Mouse (Mus musculus): ENCODE results near the gene Map3k14. TPM values are rescaled to one million over a fixed set of nuclear protein-coding genes. Genes with fewer than 3 reads are reported as not detected.

The Map3k14 gene
- polyA plus RNA-seq, 1 experiment from 2014 or later: 5.6 TPM

DNA sequence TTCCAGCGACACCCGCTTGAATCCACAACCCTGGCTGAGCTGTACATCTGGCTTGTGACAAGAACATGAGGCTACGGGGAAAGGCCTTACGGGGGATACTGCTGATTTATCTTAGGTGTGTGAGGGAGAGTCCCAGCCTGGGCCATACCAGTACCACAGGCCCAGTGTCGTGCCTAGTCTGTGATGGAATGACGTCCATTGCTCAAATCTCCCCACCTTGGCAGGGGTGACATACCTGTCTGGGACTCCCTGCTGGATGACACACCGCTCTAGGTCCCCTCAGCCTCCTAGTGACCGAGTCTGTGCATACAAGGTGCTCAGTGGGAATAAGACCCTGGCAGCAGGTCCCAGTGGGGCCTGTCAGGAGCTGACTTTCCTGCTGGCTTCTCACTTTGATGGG, 88.5 kb downstream of the Map3k14 start:
- no peak for ATAC-seq (ENCODE audit: insufficient number of reproducible peaks, insufficient read depth, low FRiP score, low read depth)
- 84% methylated on average over 8 of the region's 8 CpGs for WGBS
- H3K4me2 ChIP-seq (replicated peaks; ENCODE audit: low read depth, low read length): no peak overlapping the region
- no peak overlapping the region for H3K9ac ChIP-seq (replicated peaks; ENCODE audit: low read depth, low read length)
- H3K27ac ChIP-seq (ENCODE audit: low read length): no peak overlapping the region
- H3K4me1 ChIP-seq (ENCODE audit: control insufficient read depth, insufficient read depth, low read length): no peaks in the 10 kb centered on the region
- H3K36me3 ChIP-seq (ENCODE audit: control insufficient read depth, insufficient read depth, low read length): no peaks in the 10 kb centered on the region
- H3K4me3 ChIP-seq (ENCODE audit: low read depth, low read length): no peak overlapping the region
- H3K9me3 ChIP-seq (ENCODE audit: control insufficient read depth, low read depth, low read length): no peaks in the 10 kb centered on the region
- H3K27me3 ChIP-seq (ENCODE audit: control insufficient read depth, insufficient read depth, low read length): no peaks in the 10 kb centered on the region

DNA sequence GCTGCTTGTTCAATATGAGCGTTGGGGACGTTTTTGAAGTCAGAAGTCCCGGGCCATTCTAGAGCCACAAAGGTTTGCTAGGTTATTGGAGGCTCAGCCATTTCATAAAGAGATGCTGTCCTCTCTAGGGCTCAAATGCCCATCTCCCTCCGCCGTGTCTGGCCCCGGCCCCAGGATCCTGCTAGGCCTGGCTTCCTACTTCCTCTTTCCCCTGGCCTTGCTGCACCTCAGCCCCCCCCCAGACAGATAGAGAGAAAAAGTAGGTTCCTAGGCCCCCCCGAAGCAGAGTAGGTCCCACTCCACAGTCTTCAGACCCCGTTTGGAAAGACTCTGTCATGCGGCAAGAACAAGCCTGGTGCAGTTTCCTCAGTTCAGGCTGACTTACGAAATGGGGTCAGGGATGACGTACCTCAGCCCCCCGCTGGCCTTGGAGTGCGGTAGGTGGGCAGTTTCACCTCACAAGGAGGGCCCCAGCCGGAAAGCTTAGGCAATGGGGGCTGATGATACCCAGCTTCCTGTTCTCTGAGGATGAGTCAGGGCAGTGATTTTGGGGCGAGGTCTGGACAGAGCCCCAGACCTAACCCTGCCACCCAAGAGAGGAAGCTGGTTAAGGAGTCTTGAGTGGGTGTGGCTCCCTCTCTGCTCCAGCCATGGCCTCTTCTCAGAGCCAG, 89.3 kb downstream of the Map3k14 start:
- H3K4me2 ChIP-seq (replicated peaks; ENCODE audit: low read depth, low read length): no peak overlapping the region
- H3K36me3 ChIP-seq (ENCODE audit: control insufficient read depth, insufficient read depth, low read length): no peaks in the 10 kb centered on the region
- no peak overlapping the region for H3K9ac ChIP-seq (replicated peaks; ENCODE audit: low read depth, low read length)
- H3K4me1 ChIP-seq (ENCODE audit: control insufficient read depth, insufficient read depth, low read length): no peaks in the 10 kb centered on the region
- 80% methylated on average over 15 of the region's 15 CpGs for WGBS
- H3K27ac ChIP-seq (ENCODE audit: low read length): no peak overlapping the region
- H3K27me3 ChIP-seq (ENCODE audit: control insufficient read depth, insufficient read depth, low read length): 0 out of 2 replicates have a peak, but pooled peaks cover 3% of the 10 kb centered on the region
- ATAC-seq (ENCODE audit: insufficient number of reproducible peaks, insufficient read depth, low FRiP score, low read depth): no peak
- H3K4me3 ChIP-seq (ENCODE audit: low read depth, low read length): no peak overlapping the region
- no peaks in the 10 kb centered on the region for H3K9me3 ChIP-seq (ENCODE audit: control insufficient read depth, low read depth, low read length)

DNA sequence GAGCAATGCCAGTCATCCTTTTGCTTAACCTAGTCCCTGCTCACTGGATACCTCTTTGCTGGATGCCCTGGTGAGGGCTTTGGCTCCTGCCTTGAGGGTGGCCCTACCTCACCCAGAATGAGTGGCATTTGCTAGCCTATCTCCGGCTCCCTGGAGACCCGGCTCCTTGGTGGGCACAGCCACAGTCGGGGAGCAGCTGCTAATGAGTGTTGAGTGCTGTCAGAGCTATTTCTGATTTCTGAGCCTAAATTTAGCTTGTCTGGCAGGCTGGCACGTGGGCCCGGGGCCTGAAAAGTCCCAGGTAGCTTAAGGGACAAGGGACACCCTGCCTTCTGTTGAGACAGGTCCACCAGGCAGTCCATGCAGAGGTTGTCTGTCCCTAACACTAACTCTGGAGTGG, 90.1 kb downstream of the Map3k14 start:
- 81% methylated on average over 5 of the region's 5 CpGs for WGBS
- peaks cover 9% of the 10 kb centered on the region; the same call in 1 of the 2 replicates for H3K27me3 ChIP-seq (ENCODE audit: control insufficient read depth, insufficient read depth, low read length)

DNA sequence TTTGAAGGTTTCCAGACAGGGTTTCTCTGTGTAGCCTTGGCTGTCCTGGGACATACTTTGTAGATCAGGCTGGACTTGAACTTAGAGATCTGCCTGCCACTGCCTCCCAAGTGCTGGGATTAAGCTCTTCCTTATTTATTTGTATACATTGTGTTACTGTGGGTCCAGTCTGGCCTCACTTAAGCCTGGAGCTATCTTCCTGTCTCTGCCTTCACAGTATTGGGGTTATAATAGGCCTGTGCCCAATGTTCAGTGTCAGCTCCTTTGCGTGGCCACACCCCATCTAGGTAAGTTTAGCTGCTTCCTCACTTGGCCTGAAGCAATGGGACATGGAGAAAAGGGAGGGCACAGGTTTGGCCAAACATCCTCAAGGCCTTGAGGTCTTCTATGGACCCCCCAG, 90.8 kb downstream of the Map3k14 start:
- Histone ChIP-seq H3K4me1 (ENCODE audit: control insufficient read depth, insufficient read depth, low read length) (no peaks in the 10 kb centered on the region), H3K27ac (ENCODE audit: low read length) (no peak overlapping the region), H3K4me3 (ENCODE audit: low read depth, low read length) (no peak overlapping the region), H3K9ac (replicated peaks; ENCODE audit: low read depth, low read length) (no peak overlapping the region), H3K27me3 (ENCODE audit: control insufficient read depth, insufficient read depth, low read length) (peaks cover 16% of the 10 kb centered on the region; the same call in 1 of the 2 replicates), H3K4me2 (replicated peaks; ENCODE audit: low read depth, low read length) (no peak overlapping the region), H3K9me3 (ENCODE audit: control insufficient read depth, low read depth, low read length) (no peaks in the 10 kb centered on the region), H3K36me3 (ENCODE audit: control insufficient read depth, insufficient read depth, low read length) (no peaks in the 10 kb centered on the region)
- WGBS: 92% methylated on average over 1 of the region's 1 CpGs
- ATAC-seq (ENCODE audit: insufficient number of reproducible peaks, insufficient read depth, low FRiP score, low read depth): no peak

More for the DNA sequence above, 90.1 kb downstream of the Map3k14 start:
- Histone ChIP-seq H3K4me1 (ENCODE audit: control insufficient read depth, insufficient read depth, low read length) (no peaks in the 10 kb centered on the region), H3K9ac (replicated peaks; ENCODE audit: low read depth, low read length) (no peak overlapping the region), H3K36me3 (ENCODE audit: control insufficient read depth, insufficient read depth, low read length) (no peaks in the 10 kb centered on the region), H3K4me3 (ENCODE audit: low read depth, low read length) (no peak overlapping the region), H3K27ac (ENCODE audit: low read length) (no peak overlapping the region), H3K9me3 (ENCODE audit: control insufficient read depth, low read depth, low read length) (no peaks in the 10 kb centered on the region), H3K4me2 (replicated peaks; ENCODE audit: low read depth, low read length) (no peak overlapping the region)
- ATAC-seq (ENCODE audit: insufficient number of reproducible peaks, insufficient read depth, low FRiP score, low read depth): no peak

DNA sequence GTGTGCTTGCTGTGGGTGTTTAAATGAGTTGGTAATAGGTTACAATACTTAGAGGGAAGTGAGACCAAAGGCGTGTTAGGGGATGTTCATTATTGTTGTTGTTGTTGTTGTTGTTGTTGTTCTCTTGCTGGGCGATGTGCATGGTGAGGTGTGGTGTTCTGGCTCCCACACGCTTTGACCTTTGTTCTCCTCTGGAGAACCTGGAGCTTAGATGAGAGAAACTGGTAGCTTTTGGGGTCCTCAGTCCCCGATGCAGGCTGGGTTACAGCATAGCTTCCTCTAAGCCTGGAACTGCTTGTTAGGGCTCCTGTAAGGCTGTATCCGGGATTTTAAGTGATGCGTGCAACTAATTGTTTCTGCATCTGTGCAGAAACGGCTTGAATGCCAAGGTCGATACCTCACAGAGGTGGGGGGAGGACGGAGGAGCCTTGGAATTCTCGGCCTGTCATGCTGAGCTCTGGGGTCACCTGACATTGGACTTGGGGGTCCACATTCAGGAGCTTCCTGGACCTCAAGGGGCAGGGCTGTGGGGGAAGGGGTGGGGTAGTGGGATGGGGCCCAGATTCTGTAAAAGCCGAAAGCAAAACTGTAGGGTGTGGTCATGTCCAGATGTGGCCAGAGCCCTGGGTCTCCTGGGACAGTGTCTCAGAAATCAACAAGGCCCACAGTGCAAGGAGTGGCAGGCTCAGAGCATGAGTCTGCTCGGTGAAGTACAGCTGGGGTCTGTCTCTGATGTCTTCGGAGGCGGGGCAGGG, 91.4 kb downstream of the Map3k14 start:
- Histone ChIP-seq H3K9ac (replicated peaks; ENCODE audit: low read depth, low read length) (no peak overlapping the region), H3K27me3 (ENCODE audit: control insufficient read depth, insufficient read depth, low read length) (peaks cover 16% of the 10 kb centered on the region; the same call in 1 of the 2 replicates), H3K4me3 (ENCODE audit: low read depth, low read length) (no peak overlapping the region), H3K4me2 (replicated peaks; ENCODE audit: low read depth, low read length) (no peak overlapping the region), H3K27ac (ENCODE audit: low read length) (no peak overlapping the region), H3K4me1 (ENCODE audit: control insufficient read depth, insufficient read depth, low read length) (no peaks in the 10 kb centered on the region), H3K9me3 (ENCODE audit: control insufficient read depth, low read depth, low read length) (no peaks in the 10 kb centered on the region), H3K36me3 (ENCODE audit: control insufficient read depth, insufficient read depth, low read length) (no peaks in the 10 kb centered on the region)
- no peak for ATAC-seq (ENCODE audit: insufficient number of reproducible peaks, insufficient read depth, low FRiP score, low read depth)
- WGBS: 73% methylated on average over 14 of the region's 14 CpGs

DNA sequence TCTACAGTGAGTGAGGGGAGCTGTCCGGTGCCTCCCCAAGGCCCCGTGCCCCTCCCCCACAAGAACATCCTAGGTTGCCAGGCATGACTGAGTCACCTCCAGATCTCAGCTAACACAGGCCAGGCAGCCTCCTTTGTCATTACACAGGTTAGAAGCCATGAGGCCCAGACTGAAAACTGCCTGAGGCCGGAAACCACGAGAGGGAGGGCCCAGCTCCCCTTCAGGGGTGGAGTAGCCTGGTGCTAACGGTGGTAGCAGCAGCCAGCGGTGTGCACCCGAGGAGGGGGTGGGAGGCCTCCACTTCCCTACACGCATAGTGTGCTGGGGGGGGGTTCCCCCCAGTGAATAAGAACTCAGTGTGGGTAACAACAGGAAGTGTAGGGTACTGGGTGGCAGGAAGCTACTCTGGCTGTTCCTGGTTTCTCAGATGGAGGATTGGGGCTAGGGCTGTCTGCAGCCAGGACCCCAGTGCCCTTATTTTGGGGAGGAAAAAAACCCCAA, 92.3 kb downstream of the Map3k14 start:
- ATAC-seq (ENCODE audit: insufficient number of reproducible peaks, insufficient read depth, low FRiP score, low read depth): no peak
- Histone ChIP-seq H3K4me3 (ENCODE audit: low read depth, low read length) (no peak overlapping the region), H3K4me2 (replicated peaks; ENCODE audit: low read depth, low read length) (no peak overlapping the region), H3K9me3 (ENCODE audit: control insufficient read depth, low read depth, low read length) (no peaks in the 10 kb centered on the region), H3K27me3 (ENCODE audit: control insufficient read depth, insufficient read depth, low read length) (peaks cover 26% of the 10 kb centered on the region; the same call in 1 of the 2 replicates), H3K27ac (ENCODE audit: low read length) (no peak overlapping the region), H3K4me1 (ENCODE audit: control insufficient read depth, insufficient read depth, low read length) (0 out of 2 replicates have a peak, but pooled peaks cover 5% of the 10 kb centered on the region), H3K36me3 (ENCODE audit: control insufficient read depth, insufficient read depth, low read length) (no peaks in the 10 kb centered on the region), H3K9ac (replicated peaks; ENCODE audit: low read depth, low read length) (no peak overlapping the region)
- 53% methylated on average over 8 of the region's 8 CpGs for WGBS

DNA sequence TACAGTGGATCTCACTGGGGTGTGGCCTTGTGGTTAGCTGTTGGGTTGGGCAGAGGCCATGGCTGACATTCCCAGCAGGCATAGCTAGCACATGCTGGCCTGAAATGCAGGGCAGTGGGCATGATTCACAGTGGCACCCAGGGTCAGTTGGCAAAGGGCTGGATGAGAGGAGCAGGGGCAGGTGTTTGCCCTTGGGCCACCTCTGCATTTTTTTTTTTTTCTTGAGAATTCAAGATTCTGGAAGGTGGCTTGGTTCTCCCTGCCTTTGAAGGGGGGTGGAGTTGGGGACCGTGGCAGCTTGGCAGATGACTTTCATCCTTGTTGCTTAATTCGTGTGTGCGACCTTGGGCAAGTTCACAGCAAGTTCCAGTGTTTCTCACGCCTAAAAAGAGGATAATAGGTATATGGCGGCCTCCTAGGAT, 92.8 kb downstream of the Map3k14 start:
- Histone ChIP-seq H3K27me3 (ENCODE audit: control insufficient read depth, insufficient read depth, low read length) (peaks cover 31% of the 10 kb centered on the region; the same call in 1 of the 2 replicates), H3K9me3 (ENCODE audit: control insufficient read depth, low read depth, low read length) (no peaks in the 10 kb centered on the region), H3K36me3 (ENCODE audit: control insufficient read depth, insufficient read depth, low read length) (no peaks in the 10 kb centered on the region), H3K4me3 (ENCODE audit: low read depth, low read length) (no peak overlapping the region), H3K27ac (ENCODE audit: low read length) (no peak overlapping the region), H3K4me1 (ENCODE audit: control insufficient read depth, insufficient read depth, low read length) (0 out of 2 replicates have a peak, but pooled peaks cover 5% of the 10 kb centered on the region), H3K4me2 (replicated peaks; ENCODE audit: low read depth, low read length) (no peak overlapping the region), H3K9ac (replicated peaks; ENCODE audit: low read depth, low read length) (no peak overlapping the region)
- 76% methylated on average over 5 of the region's 5 CpGs for WGBS
- no peak for ATAC-seq (ENCODE audit: insufficient number of reproducible peaks, insufficient read depth, low FRiP score, low read depth)

DNA sequence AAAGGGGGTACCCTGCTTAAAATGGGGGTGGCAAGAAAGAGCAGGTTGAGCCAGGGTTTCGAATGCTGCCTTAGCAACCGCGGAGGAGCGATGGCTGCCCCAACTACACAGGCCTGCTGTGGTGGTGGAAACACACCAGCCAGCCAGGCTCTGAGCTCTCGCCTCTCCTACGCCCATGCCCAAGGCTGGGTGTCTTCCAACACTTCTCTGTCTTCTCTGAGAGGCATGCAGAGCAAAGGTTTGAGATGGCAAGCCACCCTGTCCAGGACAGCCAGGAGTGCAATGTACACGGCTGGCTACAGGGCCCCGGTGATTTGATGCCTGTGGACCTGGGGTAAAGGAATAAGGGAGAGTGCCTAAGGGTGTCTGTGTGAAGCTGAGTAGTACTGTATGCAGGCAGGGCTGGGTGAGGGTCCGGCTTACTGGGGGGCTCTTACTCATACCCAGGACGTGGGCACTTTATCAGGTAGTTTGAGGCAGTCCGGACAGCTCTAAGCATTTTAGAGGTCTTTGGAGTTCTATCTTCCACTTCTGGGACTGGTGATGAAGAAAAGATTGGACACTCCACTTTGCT, 93.4 kb downstream of the Map3k14 start:
- Histone ChIP-seq H3K9me3 (ENCODE audit: control insufficient read depth, low read depth, low read length) (no peaks in the 10 kb centered on the region), H3K4me1 (ENCODE audit: control insufficient read depth, insufficient read depth, low read length) (0 out of 2 replicates have a peak, but pooled peaks cover 5% of the 10 kb centered on the region), H3K27me3 (ENCODE audit: control insufficient read depth, insufficient read depth, low read length) (peaks cover 31% of the 10 kb centered on the region; the same call in 1 of the 2 replicates), H3K4me3 (ENCODE audit: low read depth, low read length) (no peak overlapping the region), H3K27ac (ENCODE audit: low read length) (no peak overlapping the region), H3K9ac (replicated peaks; ENCODE audit: low read depth, low read length) (no peak overlapping the region), H3K4me2 (replicated peaks; ENCODE audit: low read depth, low read length) (no peak overlapping the region), H3K36me3 (ENCODE audit: control insufficient read depth, insufficient read depth, low read length) (no peaks in the 10 kb centered on the region)
- ATAC-seq (ENCODE audit: insufficient number of reproducible peaks, insufficient read depth, low FRiP score, low read depth): no peak
- 89% methylated on average over 11 of the region's 11 CpGs for WGBS
